Mouse (Mus musculus) testis, adult 10 weeks (tissue): Measurements from ENCODE around the gene Olfr487. TPM values are rescaled to one million over a fixed set of nuclear protein-coding genes. Genes with fewer than 3 reads are reported as not detected.

ENCODE experiments used
- polyA plus RNA-seq: library from polyadenylated mRNA; stranded (reverse); fragments of 350-450 nt; fragmentation: Illumina TruSeq; extraction: RNeasy Lipid Tissue Mini Kit (QIAGEN cat#74804); gene quantifications from one replicate; pipeline ENCODE4 v1.2.3, GENCODE M21; 2014; ENCODE audit warnings: low read depth, low replicate concordance

Gene Olfr487
- polyA plus RNA-seq, result not detected

GRCm38 (mm10) chr7:108214536-108214935, at the start of gene Olfr487:
Olfr487 (minus strand) TSS chr7:108214636.

GRCm38 (mm10) chr7:108258247-108258646, 43.8 kb upstream of the Olfr487 start, which contains the start of gene Olfr488:
Olfr488 (minus strand) TSS chr7:108258347.

DNA sequence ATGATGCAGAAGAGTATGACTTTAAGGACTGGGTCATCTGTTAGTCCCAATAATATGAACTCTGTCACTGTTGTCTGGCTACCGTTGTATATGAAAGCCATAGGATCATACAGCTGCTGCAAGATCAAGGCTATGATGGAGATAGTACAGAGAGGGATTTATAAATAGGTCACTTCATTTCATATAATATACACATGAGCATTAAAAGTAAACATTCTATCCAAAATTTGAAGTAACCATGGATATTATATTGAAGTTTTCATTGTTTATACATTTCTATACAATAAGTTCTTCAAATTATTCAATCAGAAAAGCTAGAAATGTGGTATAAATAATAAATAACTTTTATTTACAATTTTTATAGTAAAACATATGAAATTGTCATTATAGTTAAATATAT, 41.8 kb downstream of the Olfr487 start, which contains the start of gene Olfr486:
TSS of gene Olfr486 (minus strand) at position 101 of the 400 bp plus-strand sequence.

GRCm38 (mm10) chr7:108159771-108160170, 54.7 kb downstream of the Olfr487 start, which contains the start of gene Olfr485:
Olfr485 (minus strand) TSS chr7:108159871.

Other genes starting within 250 kb of the Olfr487 start
- gene Olfr476, start 249.8 kb downstream of the Olfr487 start, polyA plus RNA-seq, result not detected
- not detected for gene Olfr477, start 227.9 kb downstream of the Olfr487 start, polyA plus RNA-seq
- not detected for gene Olfr478, start 180.6 kb downstream of the Olfr487 start, polyA plus RNA-seq
- not detected for gene Olfr479, start 163.9 kb downstream of the Olfr487 start, polyA plus RNA-seq
- gene Olfr480, start 147.3 kb downstream of the Olfr487 start, polyA plus RNA-seq, result not detected
- not detected for gene Olfr481, start 134.8 kb downstream of the Olfr487 start, polyA plus RNA-seq
- gene Olfr482, start 117.0 kb downstream of the Olfr487 start, polyA plus RNA-seq, result not detected
- gene Olfr483, start 113.8 kb downstream of the Olfr487 start, polyA plus RNA-seq, result not detected
- not detected for gene Olfr484, start 87.2 kb downstream of the Olfr487 start, polyA plus RNA-seq
- gene Olfr485, start 54.8 kb downstream of the Olfr487 start, polyA plus RNA-seq, result not detected
- gene Olfr486, start 41.9 kb downstream of the Olfr487 start, polyA plus RNA-seq, result not detected
- not detected for gene Olfr488, start 43.7 kb upstream of the Olfr487 start, polyA plus RNA-seq
- not detected for gene Olfr490, start 74.3 kb upstream of the Olfr487 start, polyA plus RNA-seq
- not detected for gene Olfr491, start 98.8 kb upstream of the Olfr487 start, polyA plus RNA-seq
- not detected for gene Olfr492, start 109.0 kb upstream of the Olfr487 start, polyA plus RNA-seq
- gene Olfr493, start 132.3 kb upstream of the Olfr487 start, polyA plus RNA-seq, result not detected
- not detected for gene Olfr494, start 150.7 kb upstream of the Olfr487 start, polyA plus RNA-seq
- gene Olfr495, start 178.5 kb upstream of the Olfr487 start, polyA plus RNA-seq, result not detected
- gene Olfr497, start 205.8 kb upstream of the Olfr487 start, polyA plus RNA-seq, result not detected